Mouse (Mus musculus) Patski (cell line): ENCODE data around the gene Gm867. TPM values are rescaled to one million over a fixed set of nuclear protein-coding genes. Genes with fewer than 3 reads are reported as not detected.
A peak's percentile ranks its signal among the peaks of the same experiment; 100 is the strongest.

ENCODE experiments used
- ATAC-seq: fragments of 100-300 bp; one replicate; pipeline ENCODE4 v1.8.0; 2021
- CTCF ChIA-PET: fragments of 350-600 bp; sonication (Branson Sonifier 250); formaldehyde crosslinking; loops from one replicate; lab custom pipeline; 2022; ENCODE audit warnings: inconsistent platforms; lab: Charles Lee
- POLR2A ChIA-PET: fragments of 350-600 bp; sonication (Branson Sonifier 250); formaldehyde crosslinking; loops from one replicate; lab custom pipeline; 2022; ENCODE audit warnings: antibody characterized with exemption, inconsistent platforms; lab: Charles Lee
- DNase-seq: peaks from one replicate; pipeline ENCODE4 v3.0.0-alpha.2; 2011; ENCODE audit warnings: low read depth, low spot score
- H3K27me3 ChIP-seq: fragments of 371-371 bp; one replicate; pipeline ENCODE4 v1.5.1; 2021
- CTCF ChIP-seq: fragments of 100-300 bp; IDR thresholded peaks from one replicate; pipeline ENCODE4 v1.5.1; 2021
- in situ Hi-C: fragments of 300-500 bp; cut with MboI; formaldehyde crosslinking; loops from 3 replicates; pipeline ENCODE4 v1.11.1; 2018; ENCODE audit warnings: low pct_unique_long_range_greater_than_20kb, mixed read lengths
- polyA plus RNA-seq: library from polyadenylated mRNA; unstranded; gene quantifications from one replicate; pipeline ENCODE4 v1.2.3, GENCODE M21; 2021

The Gm867 gene
- polyA plus RNA-seq, 1 experiment from 2014 or later, result 0.05 TPM

- no peak for TF ChIP-seq CTCF
- POLR2A ChIA-PET, result no interaction called here
- ATAC-seq (no peak), DNase-seq (no peak)
- in situ Hi-C loops, result no loop called here
- CTCF ChIA-PET, result interaction anchor here (1.4 to 2.1 kb wide), 2 partner anchors 13 to 14 kb away, joined by 3 to 7 read pairs; no protein-coding TSS in a partner anchor
- no peaks in the 10 kb centered on the region for H3K27me3 ChIP-seq
Measured at GRCm38 (mm10) chr10:75937851-75938643, 2.4 kb downstream of the Gm867 start.

GRCm38 (mm10) chr10:75936909-75937667, 3.4 kb downstream of the Gm867 start:
- in situ Hi-C loops, result no loop called here
- DNase-seq (no peak), ATAC-seq (no peak)
- H3K27me3 ChIP-seq, result no peaks in the 10 kb centered on the region
- ChIA-PET CTCF (interaction anchor here (1.4 to 2.1 kb wide), 2 partner anchors 12 to 15 kb away, joined by 3 to 7 read pairs; no protein-coding TSS in a partner anchor), POLR2A (interaction anchor here (2.3 kb wide), 1 partner anchor 16 kb away, joined by 13 read pairs; the partner anchor contains the start of gene Smarcb1)
- no peak for TF ChIP-seq CTCF

GRCm38 (mm10) chr10:75935680-75936541, 4.6 kb downstream of the Gm867 start, which contains the start of gene Mmp11:
Mmp11 (minus strand) TSS chr10:75936496.
- CTCF ChIA-PET, result interaction anchor here (2.1 kb wide), 1 partner anchor 16 kb away, joined by 7 read pairs; no protein-coding TSS in a partner anchor
- ATAC-seq (peak; percentile 60), DNase-seq (peak; percentile 73)
- no peaks in the 10 kb centered on the region for H3K27me3 ChIP-seq
- in situ Hi-C loops, result no loop called here
- TF ChIP-seq CTCF, result no peak
- POLR2A ChIA-PET, result interaction anchor here (2.3 kb wide), 1 partner anchor 15 kb away, joined by 13 read pairs; the partner anchor contains the start of gene Smarcb1

GRCm38 (mm10) chr10:75934991-75935390, 5.5 kb downstream of the Gm867 start:
- no peak for DNase-seq
- no peaks in the 10 kb centered on the region for H3K27me3 ChIP-seq
- TF ChIP-seq CTCF, result no peak
- POLR2A ChIA-PET, result no interaction called here
- CTCF ChIA-PET, result no interaction called here
- in situ Hi-C loops, result no loop called here
- ATAC-seq, result no peak

GRCm38 (mm10) chr10:75932891-75933290, 7.6 kb downstream of the Gm867 start, which contains the start of gene Chchd10:
Chchd10 (plus strand) TSS chr10:75933130.
- ChIA-PET POLR2A (interaction anchor here (1.1 to 4.2 kb wide), 3 partner anchors 12 to 23 kb away, joined by 4 to 29 read pairs (median 6); partner anchors contain the start of gene Smarcb1), CTCF (interaction anchor here (1.7 kb wide), 1 partner anchor 9 kb away, joined by 5 read pairs; no protein-coding TSS in a partner anchor)
- H3K27me3 ChIP-seq, result no peaks in the 10 kb centered on the region
- DNase-seq (no peak), ATAC-seq (no peak)
- in situ Hi-C loops, result no loop called here
- no peak for TF ChIP-seq CTCF

- ATAC-seq, result peak; percentile 24
- in situ Hi-C loops, result no loop called here
- no peak for DNase-seq
- ChIA-PET POLR2A (interaction anchor here (0.8 to 4.2 kb wide), 5 partner anchors 11 to 77 kb away, joined by 3 to 29 read pairs (median 4); partner anchors contain the start of gene Smarcb1), CTCF (interaction anchor here (1.0 to 1.7 kb wide), 4 partner anchors 8 to 22 kb away, joined by 3 to 5 read pairs (median 4); no protein-coding TSS in a partner anchor)
- H3K27me3 ChIP-seq, result no peaks in the 10 kb centered on the region
- no peak for TF ChIP-seq CTCF
Measured at GRCm38 (mm10) chr10:75932081-75932678, 8.3 kb downstream of the Gm867 start.

- DNase-seq, result no peak
- H3K27me3 ChIP-seq, result no peaks in the 10 kb centered on the region
- in situ Hi-C loops, result no loop called here
- ChIA-PET CTCF (interaction anchor here (1.0 to 2.0 kb wide), 4 partner anchors 9 to 33 kb away, joined by 3 to 9 read pairs (median 4); no protein-coding TSS in a partner anchor), POLR2A (interaction anchor here (0.8 to 4.2 kb wide), 5 partner anchors 10 to 167 kb away, joined by 3 to 29 read pairs (median 3); partner anchors contain the start of genes Cabin1 and Smarcb1)
- TF ChIP-seq CTCF, result no peak
- ATAC-seq, result no peak
Measured at GRCm38 (mm10) chr10:75931311-75931710, 9.2 kb downstream of the Gm867 start.

GRCm38 (mm10) chr10:75930304-75930703, 10.2 kb downstream of the Gm867 start:
- H3K27me3 ChIP-seq, result no peaks in the 10 kb centered on the region
- ChIA-PET CTCF (interaction anchor here (0.8 to 2.0 kb wide), 3 partner anchors 9 to 71 kb away, joined by 3 to 9 read pairs (median 4); partner anchors contain the start of genes Mif and Smarcb1), POLR2A (interaction anchor here (1.3 to 4.2 kb wide), 2 partner anchors 9 to 166 kb away, joined by 3 to 29 read pairs; partner anchors contain the start of genes Cabin1 and Smarcb1)
- TF ChIP-seq CTCF, result no peak
- DNase-seq (peak; percentile 68), ATAC-seq (peak; percentile 74)
- in situ Hi-C loops, result no loop called here

GRCm38 (mm10) chr10:75926396-75926795, 14.1 kb downstream of the Gm867 start:
- TF ChIP-seq CTCF, result no peak
- DNase-seq (no peak), ATAC-seq (no peak)
- ChIA-PET CTCF (interaction anchor here (1.2 to 2.1 kb wide), 2 partner anchors 11 to 17 kb away, joined by 3 to 4 read pairs; no protein-coding TSS in a partner anchor), POLR2A (no interaction called here)
- in situ Hi-C loops, result no loop called here
- no peaks in the 10 kb centered on the region for H3K27me3 ChIP-seq
